In genomic region chr8:56551361-56551852, GRCm38 (mm10) we compare ENCODE assay signal across 8 mouse cellular contexts. TPM values are rescaled to one million over a fixed set of nuclear protein-coding genes. Genes with fewer than 3 reads are reported as not detected.
DNase-seq lines count a peak whose midpoint lies in the region; ATAC-seq and TF ChIP-seq lines count a peak whose summit lies in the region.

No protein-coding gene starts in this region.

- no peak for TF ChIP-seq POLR2A in bone marrow macrophage, adult 2 months (IDR thresholded peaks at IDR 0.05; ENCODE audit: borderline replicate concordance, low read depth, low read length)
- peak; percentile 64; the same call in 1 of the 2 replicates for TF ChIP-seq POLR2A in embryonic fibroblast, embryonic 13.5 days (IDR thresholded peaks at IDR 0.05; ENCODE audit: low read depth, low read length)

- H3K9ac ChIP-seq in kidney, embryonic 14.5 days (ENCODE audit: low read depth, low read length), result peak overlapping the region; percentile 75
- H3K9ac ChIP-seq in limb, embryonic 15.5 days, result peak overlapping the region; percentile 52

- peak; percentile 85 to 90 for DNase-seq in B cell, adult 2 months
- DNase-seq in heart, adult 9 months (ENCODE audit: low spot score in 2 of 2), result peak; percentile 95 to 97
- peak; percentile 73 to 81 for DNase-seq in monocyte, adult 2 months (ENCODE audit: low read depth in 1 of 2, low spot score in 2 of 2)
- DNase-seq in splenic B cell, adult 2 months (ENCODE audit: low read depth, low spot score), result peak; percentile 95

- under 1% methylated on average over 28 of the region's 28 CpGs for WGBS in kidney, embryonic 14.5 days
- WGBS in limb, embryonic 15.5 days, result under 1% methylated on average over 28 of the region's 28 CpGs

- H3K27me3 ChIP-seq in kidney, embryonic 14.5 days (ENCODE audit: control insufficient read depth, insufficient read depth, low read length), result no peaks in the 10 kb centered on the region
- H3K27me3 ChIP-seq in limb, embryonic 15.5 days, result no peaks in the 10 kb centered on the region
- H3K27me3 ChIP-seq in splenic B cell, adult 2 months (ENCODE audit: control insufficient read depth, insufficient read depth, low read length, poor library complexity, severe bottlenecking), result no peaks in the 10 kb centered on the region

- peak overlapping the region; percentile 69 for H3K4me3 ChIP-seq in bone marrow macrophage, adult 2 months (ENCODE audit: insufficient read depth, low read length)
- H3K4me3 ChIP-seq in embryonic fibroblast, embryonic 13.5 days (ENCODE audit: insufficient read depth, low read length), result peak overlapping the region; percentile 88
- peak overlapping the region; percentile 85 for H3K4me3 ChIP-seq in kidney, embryonic 14.5 days (ENCODE audit: low read length)
- H3K4me3 ChIP-seq in limb, embryonic 15.5 days, result peak overlapping the region; percentile 74

- peak; percentile 97 for ATAC-seq in kidney, embryonic 14.5 days (ENCODE audit: low FRiP score, low TSS enrichment)
- ATAC-seq in limb, embryonic 15.5 days (ENCODE audit: insufficient number of reproducible peaks, low FRiP score, low TSS enrichment, low read depth), result peak; percentile 94

- H3K9me3 ChIP-seq in kidney, embryonic 14.5 days (ENCODE audit: control insufficient read depth, low read length), result no peaks in the 10 kb centered on the region
- no peaks in the 10 kb centered on the region for H3K9me3 ChIP-seq in limb, embryonic 15.5 days

- no peaks in the 10 kb centered on the region for H3K36me3 ChIP-seq in kidney, embryonic 14.5 days (ENCODE audit: control insufficient read depth, insufficient read depth, low read length)
- H3K36me3 ChIP-seq in limb, embryonic 15.5 days, result no peaks in the 10 kb centered on the region
- no peaks in the 10 kb centered on the region for H3K36me3 ChIP-seq in splenic B cell, adult 2 months (ENCODE audit: control insufficient read depth, insufficient read depth, low read length, poor library complexity, severe bottlenecking)

- peak overlapping the region; percentile 59 for H3K27ac ChIP-seq in bone marrow macrophage, adult 2 months (ENCODE audit: insufficient read depth, low read depth, low read length)
- peak overlapping the region; percentile 53 for H3K27ac ChIP-seq in embryonic fibroblast, embryonic 13.5 days (ENCODE audit: insufficient read depth, low read length)
- H3K27ac ChIP-seq in kidney, embryonic 14.5 days (ENCODE audit: low read depth, low read length), result peak overlapping the region; percentile 79
- peak overlapping the region; percentile 93 for H3K27ac ChIP-seq in limb, embryonic 15.5 days

- peak overlapping the region; percentile 66 for H3K4me2 ChIP-seq in kidney, embryonic 14.5 days (replicated peaks; ENCODE audit: low read depth, low read length)
- H3K4me2 ChIP-seq in limb, embryonic 15.5 days, result peak overlapping the region; percentile 53

- TF ChIP-seq CTCF in bone marrow macrophage, adult 2 months (IDR thresholded peaks at IDR 0.05; ENCODE audit: low read depth, low read length), result no peak
- TF ChIP-seq CTCF in embryonic fibroblast, embryonic 13.5 days (IDR thresholded peaks at IDR 0.05; ENCODE audit: borderline replicate concordance, insufficient read depth, low read length), result no peak

- H3K4me1 ChIP-seq in bone marrow macrophage, adult 2 months (ENCODE audit: control insufficient read depth, insufficient read depth, low read length), result peaks cover 17% of the 10 kb centered on the region
- H3K4me1 ChIP-seq in embryonic fibroblast, embryonic 13.5 days (ENCODE audit: control insufficient read depth, insufficient read depth, low read length), result no peaks in the 10 kb centered on the region; the same call in 1 of the 2 replicates
- H3K4me1 ChIP-seq in kidney, embryonic 14.5 days (ENCODE audit: control insufficient read depth, insufficient read depth, low read length), result peaks cover 8% of the 10 kb centered on the region; the same call in 1 of the 2 replicates
- peaks cover 11% of the 10 kb centered on the region for H3K4me1 ChIP-seq in limb, embryonic 15.5 days

RNA-seq across cellular contexts. Expression of gene Fbxo8, which starts 0.5 kb away (rescaled TPM):
- 36.0 and 36.7 TPM in 2 replicates for polyA plus RNA-seq in bone marrow macrophage, adult 2 months (2012; ENCODE audit: insufficient read depth, insufficient read length, missing spikeins)
- polyA plus RNA-seq in embryonic fibroblast, embryonic 13.5 days (2011; ENCODE audit: insufficient read length, low read depth, missing spikeins), result 28.7 and 32.8 TPM in 2 replicates
- polyA plus RNA-seq in kidney, embryonic 14.5 days (2014; fragmentation: Nextera tagmentation; extraction: Ambion mirVana), result 37.8 and 46.2 TPM in 2 replicates
- polyA plus RNA-seq in limb, embryonic 15.5 days (2015; fragmentation: Nextera tagmentation; extraction: Ambion mirVana), result 42.7 and 43.9 TPM in 2 replicates

RNA-seq across cellular contexts. Expression of gene Cep44, which starts 0.6 kb away (rescaled TPM):
- 20.4 and 25.2 TPM in 2 replicates for polyA plus RNA-seq in bone marrow macrophage, adult 2 months (2012; ENCODE audit: insufficient read depth, insufficient read length, missing spikeins)
- polyA plus RNA-seq in embryonic fibroblast, embryonic 13.5 days (2011; ENCODE audit: insufficient read length, low read depth, missing spikeins), result 23.0 and 28.4 TPM in 2 replicates
- 41.3 and 43.5 TPM in 2 replicates for polyA plus RNA-seq in kidney, embryonic 14.5 days (2014; fragmentation: Nextera tagmentation; extraction: Ambion mirVana)
- polyA plus RNA-seq in limb, embryonic 15.5 days (2015; fragmentation: Nextera tagmentation; extraction: Ambion mirVana), result 28.7 and 31.7 TPM in 2 replicates

Comparison
In these comparisons a context has a peak if more than half of its experiments do, and no peak if none do; other contexts are left out.
1. Peak in every context shown above with its lines: DNase-seq, ATAC-seq, H3K4me3 ChIP-seq and H3K27ac ChIP-seq.